Mouse (Mus musculus) ovary, adult 2 months (tissue): ENCODE data around the gene Osr1. TPM values are rescaled to one million over a fixed set of nuclear protein-coding genes. Genes with fewer than 3 reads are reported as not detected.

ENCODE experiments used
- polyA plus RNA-seq: library from polyadenylated mRNA; depleted of rRNA; stranded (reverse); fragments of >200 nt; gene quantifications from 2 replicates; pipeline ENCODE4 v1.2.3, GENCODE M21; 2012; rRNA removed

The Osr1 gene
- polyA plus RNA-seq = 17.7 and 20.5 TPM in 2 replicates

GRCm38 (mm10) chr12:9569971-9570370 lies at the start of gene Osr1:
Osr1 (plus strand) TSS chr12:9570116.

